Mouse (Mus musculus): ENCODE results near the gene Ppm1a. TPM values are rescaled to one million over a fixed set of nuclear protein-coding genes. Genes with fewer than 3 reads are reported as not detected.

The Ppm1a gene
- total RNA-seq, 1 experiment, result 121 TPM

DNA sequence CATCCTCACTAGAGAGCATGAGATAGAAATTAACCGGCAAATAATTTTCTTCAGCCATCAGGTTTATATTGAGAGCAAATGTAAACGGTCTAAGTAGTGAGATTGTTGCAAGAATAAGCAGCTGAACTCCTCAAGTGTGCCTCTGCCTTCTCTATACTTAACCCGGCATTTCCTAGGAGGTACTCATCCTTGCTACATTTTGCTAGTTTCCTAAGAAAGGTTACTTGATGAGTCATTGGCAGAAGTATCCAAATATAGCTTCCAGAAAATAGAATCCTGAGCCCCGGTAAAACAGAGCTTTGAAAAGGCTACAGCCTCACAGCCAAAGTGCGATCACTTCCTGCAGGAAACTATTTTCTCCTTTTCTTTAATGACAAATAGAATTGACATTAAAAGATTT, 7.2 kb upstream of the Ppm1a start:
- no peak overlapping the region for H3K9ac ChIP-seq (ENCODE audit: insufficient read depth, low read depth, low read length, poor library complexity, severe bottlenecking)
- TF ChIP-seq CHD2 (IDR thresholded peaks at IDR 0.05; ENCODE audit: low read depth, low read length), result no peak
- no peak for TF ChIP-seq MAFK (IDR thresholded peaks at IDR 0.05; ENCODE audit: insufficient read depth, low read depth, low read length)
- no peak for TF ChIP-seq ZC3H11A (IDR thresholded peaks at IDR 0.05; ENCODE audit: borderline replicate concordance, low read depth, low read length)
- no peak for TF ChIP-seq HCFC1 (IDR thresholded peaks at IDR 0.05; ENCODE audit: borderline replicate concordance, insufficient read depth, low read length)
- no peak for TF ChIP-seq ZNF384 (IDR thresholded peaks at IDR 0.05; ENCODE audit: low read depth, low read length)
- no peak overlapping the region for H3K4me3 ChIP-seq (ENCODE audit: insufficient read depth in 1 of 2, low read depth in 1 of 2, low read length in 2 of 2, poor library complexity in 1 of 2, severe bottlenecking in 1 of 2)
- no peak for DNase-seq (ENCODE audit: low read depth, low spot score)
- H3K27ac ChIP-seq (ENCODE audit: insufficient read depth, low read depth, low read length, poor library complexity, severe bottlenecking), result no peak overlapping the region
- no peaks in the 10 kb centered on the region for H3K36me3 ChIP-seq (ENCODE audit: control insufficient read depth, insufficient read depth, low read length, poor library complexity, severe bottlenecking)
- in situ Hi-C loops (cut with MboI; ENCODE audit: low sequenced_read_pairs in 2 of 2, unreplicated experiment in 2 of 2), result no loop called here
- H3K4me1 ChIP-seq (ENCODE audit: control insufficient read depth in 2 of 2, insufficient read depth in 2 of 2, low read length in 2 of 2, poor library complexity in 1 of 2), result peaks cover 2 to 6% of the 10 kb centered on the region in 2 experiments; a peak in 2 of 4 replicates
- H3K9me3 ChIP-seq (ENCODE audit: control insufficient read depth, insufficient read depth, low read depth, low read length), result no peaks in the 10 kb centered on the region

DNA sequence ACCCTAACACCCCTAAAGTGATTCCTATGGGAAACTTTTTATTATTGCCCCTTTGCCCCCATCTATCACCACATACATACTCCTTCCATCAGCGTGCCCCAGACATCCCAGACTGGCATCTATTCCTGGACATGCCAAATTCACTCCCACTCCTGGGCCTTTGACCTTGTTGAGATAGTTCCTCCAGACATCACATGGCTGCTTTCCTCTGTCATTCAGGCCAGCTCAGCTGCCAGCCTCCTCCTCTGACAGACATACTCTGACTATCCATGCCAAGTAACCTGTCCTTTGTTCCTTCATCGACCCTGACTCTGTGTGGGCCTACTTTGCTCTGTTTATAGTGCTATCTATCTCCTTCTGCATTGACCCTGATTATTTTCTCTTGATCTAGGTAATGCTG, 6.6 kb upstream of the Ppm1a start:
- H3K9me3 ChIP-seq (ENCODE audit: control insufficient read depth, insufficient read depth, low read depth, low read length), result no peaks in the 10 kb centered on the region
- H3K36me3 ChIP-seq (ENCODE audit: control insufficient read depth, insufficient read depth, low read length, poor library complexity, severe bottlenecking), result no peaks in the 10 kb centered on the region
- no peak for DNase-seq (ENCODE audit: low read depth, low spot score)
- H3K9ac ChIP-seq (ENCODE audit: insufficient read depth, low read depth, low read length, poor library complexity, severe bottlenecking), result no peak overlapping the region
- H3K4me1 ChIP-seq (ENCODE audit: control insufficient read depth in 2 of 2, insufficient read depth in 2 of 2, low read length in 2 of 2, poor library complexity in 1 of 2), result peaks cover under 1 to 6% of the 10 kb centered on the region in 2 experiments; a peak in 2 of 4 replicates
- no peak overlapping the region for H3K4me3 ChIP-seq (ENCODE audit: insufficient read depth in 1 of 2, low read depth in 1 of 2, low read length in 2 of 2, poor library complexity in 1 of 2, severe bottlenecking in 1 of 2)
- TF ChIP-seq MAFK (IDR thresholded peaks at IDR 0.05; ENCODE audit: insufficient read depth, low read depth, low read length) (no peak), HCFC1 (IDR thresholded peaks at IDR 0.05; ENCODE audit: borderline replicate concordance, insufficient read depth, low read length) (no peak), CHD2 (IDR thresholded peaks at IDR 0.05; ENCODE audit: low read depth, low read length) (no peak), ZNF384 (IDR thresholded peaks at IDR 0.05; ENCODE audit: low read depth, low read length) (no peak), ZC3H11A (IDR thresholded peaks at IDR 0.05; ENCODE audit: borderline replicate concordance, low read depth, low read length) (no peak)
- H3K27ac ChIP-seq (ENCODE audit: insufficient read depth, low read depth, low read length, poor library complexity, severe bottlenecking), result no peak overlapping the region
- in situ Hi-C loops (cut with MboI; ENCODE audit: low sequenced_read_pairs in 2 of 2, unreplicated experiment in 2 of 2), result no loop called here

DNA sequence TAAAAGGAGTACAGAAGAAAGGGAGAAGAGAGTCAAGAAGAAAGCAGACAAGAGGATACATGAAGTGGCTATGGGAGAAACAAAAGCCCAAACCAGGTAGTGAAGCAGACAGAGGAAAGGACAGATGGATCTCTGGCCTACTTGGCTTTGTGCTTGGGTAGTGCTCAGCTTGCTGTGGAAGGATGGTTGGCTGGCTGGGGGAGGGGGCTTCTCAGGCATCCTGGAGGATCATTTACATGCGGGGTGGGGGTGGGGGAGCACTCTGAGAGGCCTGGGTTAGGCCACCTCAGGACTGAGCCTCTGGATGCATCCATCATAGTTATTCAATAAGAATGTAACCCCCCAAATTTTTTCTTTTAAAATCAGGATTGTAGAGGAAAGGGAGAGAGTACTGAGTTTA, 341 bp downstream of the Ppm1a start:
- no peak overlapping the region for H3K4me3 ChIP-seq (ENCODE audit: insufficient read depth in 1 of 2, low read depth in 1 of 2, low read length in 2 of 2, poor library complexity in 1 of 2, severe bottlenecking in 1 of 2)
- peak overlapping the region; percentile 2; the same call in 1 of the 2 replicates for H3K27ac ChIP-seq (ENCODE audit: insufficient read depth, low read depth, low read length, poor library complexity, severe bottlenecking)
- no peak overlapping the region for H3K9ac ChIP-seq (ENCODE audit: insufficient read depth, low read depth, low read length, poor library complexity, severe bottlenecking)
- H3K36me3 ChIP-seq (ENCODE audit: control insufficient read depth, insufficient read depth, low read length, poor library complexity, severe bottlenecking), result no peaks in the 10 kb centered on the region
- TF ChIP-seq MAFK (IDR thresholded peaks at IDR 0.05; ENCODE audit: insufficient read depth, low read depth, low read length) (no peak), ZC3H11A (IDR thresholded peaks at IDR 0.05; ENCODE audit: borderline replicate concordance, low read depth, low read length) (no peak), CHD2 (IDR thresholded peaks at IDR 0.05; ENCODE audit: low read depth, low read length) (no peak), HCFC1 (IDR thresholded peaks at IDR 0.05; ENCODE audit: borderline replicate concordance, insufficient read depth, low read length) (no peak), ZNF384 (IDR thresholded peaks at IDR 0.05; ENCODE audit: low read depth, low read length) (no peak)
- in situ Hi-C loops (cut with MboI; ENCODE audit: low sequenced_read_pairs in 2 of 2, unreplicated experiment in 2 of 2), result no loop called here
- DNase-seq (ENCODE audit: low read depth, low spot score), result no peak
- no peaks in the 10 kb centered on the region for H3K9me3 ChIP-seq (ENCODE audit: control insufficient read depth, insufficient read depth, low read depth, low read length)
- peaks cover 3 to 13% of the 10 kb centered on the region in 2 experiments; a peak in 2 of 4 replicates for H3K4me1 ChIP-seq (ENCODE audit: control insufficient read depth in 2 of 2, insufficient read depth in 2 of 2, low read length in 2 of 2, poor library complexity in 1 of 2)

DNA sequence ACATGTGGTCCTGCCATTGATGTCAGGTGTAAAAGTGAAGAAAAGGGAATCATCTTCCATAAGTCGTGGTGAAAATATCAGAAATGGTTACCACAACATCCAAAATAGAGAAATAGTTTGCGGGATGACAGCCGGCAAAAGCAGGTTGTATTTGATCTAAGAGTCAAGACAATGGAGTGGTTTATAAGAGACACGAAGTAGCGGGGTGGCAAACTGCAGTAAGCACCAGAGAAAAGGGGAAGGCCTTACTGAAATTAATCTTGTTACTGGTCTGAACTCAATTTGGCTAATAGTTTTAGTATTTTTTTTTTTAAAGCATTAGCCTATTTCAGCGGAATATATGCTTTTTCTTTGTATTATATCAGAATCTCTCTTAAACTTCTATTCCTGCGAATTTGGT, 2.7 kb downstream of the Ppm1a start:
- Histone ChIP-seq H3K9me3 (ENCODE audit: control insufficient read depth, insufficient read depth, low read depth, low read length) (no peaks in the 10 kb centered on the region), H3K9ac (ENCODE audit: insufficient read depth, low read depth, low read length, poor library complexity, severe bottlenecking) (no peak overlapping the region), H3K4me1 (ENCODE audit: control insufficient read depth in 2 of 2, insufficient read depth in 2 of 2, low read length in 2 of 2, poor library complexity in 1 of 2) (peaks cover 8 to 13% of the 10 kb centered on the region in 2 experiments; a peak in 3 of 4 replicates), H3K27ac (ENCODE audit: insufficient read depth, low read depth, low read length, poor library complexity, severe bottlenecking) (no peak overlapping the region; the same call in 1 of the 2 replicates), H3K36me3 (ENCODE audit: control insufficient read depth, insufficient read depth, low read length, poor library complexity, severe bottlenecking) (no peaks in the 10 kb centered on the region), H3K4me3 (ENCODE audit: insufficient read depth in 1 of 2, low read depth in 1 of 2, low read length in 2 of 2, poor library complexity in 1 of 2, severe bottlenecking in 1 of 2) (peak overlapping the region; percentile 71 to 91)
- TF ChIP-seq CHD2 (IDR thresholded peaks at IDR 0.05; ENCODE audit: low read depth, low read length), result no peak
- in situ Hi-C loops (cut with MboI; ENCODE audit: low sequenced_read_pairs in 2 of 2, unreplicated experiment in 2 of 2), result no loop called here
- no peak for DNase-seq (ENCODE audit: low read depth, low spot score)

Measured in ES-E14 (cell line).